Mouse (Mus musculus) embryonic fibroblast, embryonic 13.5 days (primary cell): ENCODE measurements around the gene Fmnl2. TPM values are rescaled to one million over a fixed set of nuclear protein-coding genes. Genes with fewer than 3 reads are reported as not detected.

Experiments
- H3K27ac ChIP-seq: 2 replicates; pipeline ENCODE4 v1.5.1; 2012; ENCODE audit warnings: low read length, control low read depth, inconsistent platforms; ENCODE audit not compliant: insufficient read depth
- H3K4me1 ChIP-seq: 2 replicates; pipeline ENCODE4 v1.6.1; 2011; ENCODE audit warnings: low read length; ENCODE audit not compliant: control insufficient read depth, insufficient read depth
- H3K4me3 ChIP-seq: 2 replicates; pipeline ENCODE4 v1.5.1; 2011; ENCODE audit warnings: mild to moderate bottlenecking, control low read depth, low read length; ENCODE audit not compliant: insufficient read depth
- CTCF ChIP-seq: IDR thresholded peaks from 2 replicates; pipeline ENCODE4 v1.5.1; 2011; ENCODE audit warnings: mild to moderate bottlenecking, control low read depth, low read length, moderate library complexity, borderline replicate concordance; ENCODE audit not compliant: insufficient read depth
- POLR2A ChIP-seq: IDR thresholded peaks from 2 replicates; pipeline ENCODE4 v1.6.1; 2011; ENCODE audit warnings: low read depth, mild to moderate bottlenecking, control low read depth, low read length, moderate library complexity
- polyA plus RNA-seq: library from polyadenylated mRNA; stranded (reverse); fragments of >200 nt; gene quantifications from 2 replicates; pipeline ENCODE4 v1.2.4, GENCODE M21; 2011; ENCODE audit warnings: low read depth; ENCODE audit not compliant: missing spikeins, insufficient read length

Fmnl2 gene
- polyA plus RNA-seq, 1 experiment = 63.0 TPM

GRCm38 (mm10) chr2:53047031-53047430, 189.4 kb downstream of the Fmnl2 start:
- Histone ChIP-seq H3K4me3 (no peak overlapping the region), H3K4me1 (0 out of 2 replicates have a peak, but pooled peaks cover 2% of the 10 kb centered on the region), H3K27ac (no peak overlapping the region)
- no peak for TF ChIP-seq CTCF
- no peak for TF ChIP-seq POLR2A

GRCm38 (mm10) chr2:53047749-53048387, 190.2 kb downstream of the Fmnl2 start:
- TF ChIP-seq POLR2A (no peak), CTCF (no peak)
- no peak overlapping the region for H3K27ac ChIP-seq
- no peak overlapping the region for H3K4me3 ChIP-seq
- 0 out of 2 replicates have a peak, but pooled peaks cover 2% of the 10 kb centered on the region for H3K4me1 ChIP-seq

GRCm38 (mm10) chr2:53050376-53050775, 192.7 kb downstream of the Fmnl2 start:
- TF ChIP-seq POLR2A (no peak), CTCF (no peak)
- Histone ChIP-seq H3K4me3 (no peak overlapping the region), H3K4me1 (peaks cover 9% of the 10 kb centered on the region), H3K27ac (peak overlapping the region; percentile 70; the same call in 1 of the 2 replicates)

- H3K27ac ChIP-seq = no peak overlapping the region
- no peak for TF ChIP-seq POLR2A
- no peak for TF ChIP-seq CTCF
- no peak overlapping the region for H3K4me3 ChIP-seq
- peaks cover 9% of the 10 kb centered on the region for H3K4me1 ChIP-seq
Measured at GRCm38 (mm10) chr2:53051502-53051901, 193.8 kb downstream of the Fmnl2 start.

GRCm38 (mm10) chr2:53053714-53054113, 196.1 kb downstream of the Fmnl2 start:
- TF ChIP-seq POLR2A (no peak), CTCF (no peak)
- H3K4me3 ChIP-seq = no peak overlapping the region
- H3K27ac ChIP-seq = peak overlapping the region; percentile 95
- peaks cover 11% of the 10 kb centered on the region for H3K4me1 ChIP-seq

GRCm38 (mm10) chr2:53056556-53056955, 198.9 kb downstream of the Fmnl2 start:
- H3K4me3 ChIP-seq = no peak overlapping the region
- TF ChIP-seq POLR2A (no peak), CTCF (no peak)
- H3K27ac ChIP-seq = no peak overlapping the region
- H3K4me1 ChIP-seq = peaks cover 9% of the 10 kb centered on the region

GRCm38 (mm10) chr2:53057291-53057690, 199.6 kb downstream of the Fmnl2 start:
- Histone ChIP-seq H3K27ac (no peak overlapping the region), H3K4me3 (no peak overlapping the region), H3K4me1 (peaks cover 9% of the 10 kb centered on the region)
- TF ChIP-seq CTCF = no peak
- TF ChIP-seq POLR2A = no peak

GRCm38 (mm10) chr2:53061363-53062000, 203.8 kb downstream of the Fmnl2 start:
- no peak overlapping the region for H3K27ac ChIP-seq
- H3K4me1 ChIP-seq = peaks cover 2% of the 10 kb centered on the region
- TF ChIP-seq CTCF = no peak
- no peak for TF ChIP-seq POLR2A
- H3K4me3 ChIP-seq = no peak overlapping the region

- no peaks in the 10 kb centered on the region; the same call in 1 of the 2 replicates for H3K4me1 ChIP-seq
- no peak overlapping the region for H3K4me3 ChIP-seq
- H3K27ac ChIP-seq = no peak overlapping the region
- TF ChIP-seq POLR2A (no peak), CTCF (no peak)
Measured at GRCm38 (mm10) chr2:53066973-53067372, 209.3 kb downstream of the Fmnl2 start.

- Histone ChIP-seq H3K27ac (no peak overlapping the region; the same call in 1 of the 2 replicates), H3K4me3 (no peak overlapping the region), H3K4me1 (no peaks in the 10 kb centered on the region; the same call in 1 of the 2 replicates)
- TF ChIP-seq CTCF (no peak), POLR2A (no peak)
Measured at GRCm38 (mm10) chr2:53070607-53071006, 212.9 kb downstream of the Fmnl2 start.
